Mouse (Mus musculus): ENCODE results near the gene Tatdn3.

GRCm38 (mm10) chr1:191071613-191072012, 8.9 kb upstream of the Tatdn3 start:
- TF ChIP-seq CTCF (IDR thresholded peaks at IDR 0.05; ENCODE audit: low read depth, low read length) = no peak
- no peak for TF ChIP-seq POLR2A (IDR thresholded peaks at IDR 0.05; ENCODE audit: extremely low read depth, insufficient read depth, low read length)

All from liver, adult 2 months (tissue).